Mouse (Mus musculus) lung, postnatal 0 days (tissue): ENCODE results near the gene Hba-a1.

Experiments
- CTCF ChIP-seq: IDR thresholded peaks from 2 replicates; pipeline ENCODE4 v1.5.1; 2016; ENCODE audit warnings: antibody characterized with exemption, mild to moderate bottlenecking
- EP300 ChIP-seq: IDR thresholded peaks from 2 replicates; pipeline ENCODE4 v1.6.1; 2016; ENCODE audit warnings: antibody characterized with exemption, mild to moderate bottlenecking, control low read depth

GRCm38 (mm10) chr11:32234816-32235485 lies 48.4 kb upstream of the Hba-a1 start:
- no peak for TF ChIP-seq EP300
- TF ChIP-seq CTCF = no peak
